Mouse (Mus musculus) small intestine, adult 10 weeks (tissue): Measurements from ENCODE around the gene Slc5a1. TPM values are rescaled to one million over a fixed set of nuclear protein-coding genes. Genes with fewer than 3 reads are reported as not detected.

Experiments used
- polyA plus RNA-seq: library from polyadenylated mRNA; stranded (reverse); fragments of 350-450 nt; fragmentation: Illumina TruSeq; extraction: RNeasy Lipid Tissue Mini Kit (QIAGEN cat#74804); gene quantifications from one replicate; pipeline ENCODE4 v1.2.3, GENCODE M21; 2014; ENCODE audit warnings: low replicate concordance

Gene Slc5a1
- polyA plus RNA-seq = 1,262 TPM

DNA sequence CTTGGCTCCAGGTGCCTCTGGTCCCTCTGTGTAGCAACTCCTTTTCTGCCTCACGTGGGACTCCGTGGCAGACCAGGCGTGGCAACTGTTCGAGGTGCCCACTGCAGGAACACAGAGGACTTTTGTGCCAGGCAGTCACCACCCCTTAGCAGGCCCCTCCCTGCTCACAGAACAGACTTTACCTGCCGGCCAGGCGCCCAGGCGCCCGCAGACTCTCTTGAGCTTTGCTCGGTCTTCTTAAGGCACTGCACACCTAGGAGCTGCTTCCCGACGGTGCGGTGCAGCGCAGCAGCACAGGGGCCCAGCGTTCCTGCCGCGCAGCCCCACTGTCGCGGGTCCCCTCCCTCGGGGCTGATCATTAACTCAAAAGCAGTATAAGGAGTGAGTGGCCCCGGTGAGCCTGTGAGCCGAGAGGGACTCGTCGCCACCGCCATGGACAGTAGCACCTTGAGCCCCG is at the start of gene Slc5a1:
Gene Slc5a1, plus strand, starts transcription at position 195 of the 457 bp plus-strand sequence.

Other genes starting within 250 kb of the Slc5a1 start
- gene Prr14l, start 250.0 kb upstream of the Slc5a1 start, polyA plus RNA-seq = 10.4 TPM
- 22.4 TPM for gene Depdc5, start 240.5 kb upstream of the Slc5a1 start, polyA plus RNA-seq
- gene Ywhah, start 85.4 kb upstream of the Slc5a1 start, polyA plus RNA-seq = 430 TPM
- gene Spon2, start 114.2 kb downstream of the Slc5a1 start, polyA plus RNA-seq = not detected
- gene Ctbp1, start 170.8 kb downstream of the Slc5a1 start, polyA plus RNA-seq = 32.0 TPM
- gene Maea, start 231.3 kb downstream of the Slc5a1 start, polyA plus RNA-seq = 43.8 TPM